Mouse (Mus musculus) bone marrow, adult 2 months (tissue): ENCODE data around the gene Plekhg5.

ENCODE experiments used
- CTCF ChIP-seq: fragments of 200-500 bp; IDR thresholded peaks from 2 replicates; pipeline ENCODE4 v1.5.1; 2011; ENCODE audit warnings: low read length, control low read depth; ENCODE audit not compliant: control insufficient read depth, insufficient read depth
- POLR2A ChIP-seq: fragments of 200-500 bp; IDR thresholded peaks from 2 replicates; pipeline ENCODE4 v1.6.1; 2011; ENCODE audit warnings: low read depth, mild to moderate bottlenecking, control low read depth, low read length, borderline replicate concordance; ENCODE audit not compliant: control insufficient read depth

GRCm38 (mm10) chr4:152088556-152089120, 16.3 kb downstream of the Plekhg5 start:
- TF ChIP-seq CTCF (no peak), POLR2A (no peak)
